Mouse (Mus musculus) heart, embryonic 11.5 days (tissue): ENCODE data around the gene Lbh. TPM values are rescaled to one million over a fixed set of nuclear protein-coding genes. Genes with fewer than 3 reads are reported as not detected.
A peak's percentile ranks its signal among the peaks of the same experiment; 100 is the strongest.

ENCODE experiments used
- ATAC-seq: fragments of 200-750 bp; cut with Nextera tagmentation; replicated peaks from 2 replicates; pipeline ENCODE4 v1.8.0; 2017; ENCODE audit warnings: moderate library complexity; ENCODE audit not compliant: insufficient number of reproducible peaks, low FRiP score, low TSS enrichment
- H3K27ac ChIP-seq: fragments of 300-500 bp; sonication (generic); 2 replicates; pipeline ENCODE4 v1.5.1; 2014; ENCODE audit warnings: mild to moderate bottlenecking, low read depth, low read length
- H3K27me3 ChIP-seq: fragments of 300-500 bp; sonication (generic); 2 replicates; pipeline ENCODE4 v1.6.1; 2014; ENCODE audit warnings: mild to moderate bottlenecking, low read length, mixed read lengths; ENCODE audit not compliant: control insufficient read depth, insufficient read depth
- H3K36me3 ChIP-seq: fragments of 300-500 bp; sonication (generic); 2 replicates; pipeline ENCODE4 v1.6.1; 2014; ENCODE audit warnings: mild to moderate bottlenecking, low read length, moderate library complexity, mixed read lengths; ENCODE audit not compliant: control insufficient read depth, insufficient read depth
- H3K4me1 ChIP-seq: fragments of 300-500 bp; sonication (generic); 2 replicates; pipeline ENCODE4 v1.6.1; 2014; ENCODE audit warnings: low read length; ENCODE audit not compliant: control insufficient read depth, insufficient read depth
- H3K4me2 ChIP-seq: fragments of 300-500 bp; sonication (generic); 2 replicates; pipeline ENCODE4 v1.6.1; 2014; ENCODE audit warnings: mild to moderate bottlenecking, moderate library complexity
- H3K4me3 ChIP-seq: fragments of 300-500 bp; sonication (generic); 2 replicates; pipeline ENCODE4 v1.5.1; 2014; ENCODE audit warnings: low read depth, low read length
- H3K9ac ChIP-seq: fragments of 300-500 bp; sonication (generic); 2 replicates; pipeline ENCODE4 v1.6.1; 2014; ENCODE audit warnings: mild to moderate bottlenecking, low read depth, low read length, moderate library complexity
- H3K9me3 ChIP-seq: fragments of 300-500 bp; sonication (generic); replicated peaks from 2 replicates; pipeline ENCODE4 v1.6.1; 2016; ENCODE audit warnings: low read length; ENCODE audit not compliant: control insufficient read depth
- WGBS: fragments of 180-500 bp; shearing (Covaris S2); extraction: QIAGEN DNeasy Blood & Tissue Kit; methylation state at CpG from one replicate; pipeline ENCODE4 v1.1.7; 2014; ENCODE audit not compliant: insufficient replicate concordance; 5-methylcytosine and 5-hydroxymethylcytosine counted together
- polyA plus RNA-seq: library from polyadenylated mRNA; unstranded; fragments of >200 nt; fragmentation: Nextera tagmentation; extraction: Ambion mirVana; gene quantifications from 2 replicates; pipeline ENCODE4 v1.2.1, GENCODE M21; 2014

Lbh gene
- polyA plus RNA-seq, 1 experiment from 2014 or later: 22.8 TPM

DNA sequence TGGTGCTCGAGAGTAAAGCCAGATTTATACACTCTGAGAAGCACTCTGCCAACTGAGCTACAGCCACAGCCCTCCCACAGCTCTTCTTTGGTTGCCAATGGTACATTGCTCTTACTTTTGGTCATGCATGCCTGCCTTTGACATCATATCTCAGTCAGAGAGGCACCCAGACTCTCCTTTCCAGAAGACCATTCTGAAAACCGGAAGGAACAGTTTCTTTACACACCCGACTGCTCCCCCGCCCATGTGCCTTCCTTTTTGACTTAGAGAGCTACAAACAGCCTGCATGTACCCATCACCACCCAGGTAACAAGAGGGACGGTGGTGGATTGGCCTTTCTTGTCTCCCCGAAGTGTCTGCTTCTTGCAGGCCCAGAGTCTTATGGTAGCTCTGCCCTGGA is 7.0 kb downstream of the Lbh start:
- no peaks in the 10 kb centered on the region for H3K27me3 ChIP-seq
- 78% methylated on average over 6 of the region's 6 CpGs for WGBS
- H3K36me3 ChIP-seq: peaks cover 34% of the 10 kb centered on the region
- H3K9ac ChIP-seq: 0 out of 2 replicates have a peak overlapping the region, but pooled peaks have one; percentile 5
- H3K9me3 ChIP-seq: no peaks in the 10 kb centered on the region
- ATAC-seq: no peak
- no peak overlapping the region for H3K27ac ChIP-seq
- H3K4me3 ChIP-seq: no peak overlapping the region
- H3K4me2 ChIP-seq: no peak overlapping the region
- peaks cover 59% of the 10 kb centered on the region for H3K4me1 ChIP-seq

DNA sequence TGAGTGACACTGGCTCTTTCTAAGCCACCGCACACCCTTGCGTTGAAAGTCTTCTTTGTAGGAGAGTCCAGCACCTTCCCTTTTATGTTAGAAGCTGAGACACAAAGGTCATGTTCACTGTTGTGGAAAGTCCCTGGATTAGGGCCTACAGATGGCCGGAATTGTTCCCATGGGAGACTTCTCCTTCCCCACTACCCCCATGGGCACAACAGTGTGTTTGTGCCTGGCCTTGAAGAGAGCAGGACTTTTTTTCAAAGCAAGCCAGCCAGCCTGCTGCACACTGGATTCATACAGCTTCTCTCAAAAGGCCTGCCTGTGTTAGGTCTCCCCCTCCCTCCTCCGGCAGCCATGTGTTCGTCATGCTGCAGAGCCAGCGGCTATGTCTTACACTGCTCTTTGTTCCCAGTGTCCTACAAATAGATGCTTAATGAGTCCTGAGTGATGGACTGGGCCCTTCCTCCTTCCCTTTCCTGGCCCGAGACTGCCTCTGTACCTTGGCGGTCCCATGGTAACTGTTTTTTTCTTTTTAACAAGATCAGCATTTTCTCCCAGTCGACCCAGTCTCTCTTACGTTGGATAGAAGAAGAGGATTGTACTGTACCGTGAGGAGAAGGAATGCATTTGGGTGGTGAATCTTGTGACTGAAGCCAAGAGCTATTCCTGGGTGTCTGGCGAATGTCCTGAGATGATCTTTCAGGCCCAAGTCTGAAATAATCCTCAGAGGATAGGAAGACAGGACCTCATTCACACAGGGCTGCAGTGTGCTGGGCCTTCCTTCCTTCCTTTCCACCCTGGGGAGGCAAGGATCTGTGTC is 7.9 kb downstream of the Lbh start:
- Histone ChIP-seq H3K9ac (peak overlapping the region; percentile 43; the same call in 1 of the 2 replicates), H3K27ac (peak overlapping the region; percentile 7; the same call in 1 of the 2 replicates), H3K4me1 (peaks cover 55% of the 10 kb centered on the region), H3K27me3 (no peaks in the 10 kb centered on the region), H3K36me3 (peaks cover 40% of the 10 kb centered on the region), H3K9me3 (no peaks in the 10 kb centered on the region), H3K4me2 (no peak overlapping the region), H3K4me3 (no peak overlapping the region)
- ATAC-seq: no peak
- 58% methylated on average over 12 of the region's 12 CpGs for WGBS

DNA sequence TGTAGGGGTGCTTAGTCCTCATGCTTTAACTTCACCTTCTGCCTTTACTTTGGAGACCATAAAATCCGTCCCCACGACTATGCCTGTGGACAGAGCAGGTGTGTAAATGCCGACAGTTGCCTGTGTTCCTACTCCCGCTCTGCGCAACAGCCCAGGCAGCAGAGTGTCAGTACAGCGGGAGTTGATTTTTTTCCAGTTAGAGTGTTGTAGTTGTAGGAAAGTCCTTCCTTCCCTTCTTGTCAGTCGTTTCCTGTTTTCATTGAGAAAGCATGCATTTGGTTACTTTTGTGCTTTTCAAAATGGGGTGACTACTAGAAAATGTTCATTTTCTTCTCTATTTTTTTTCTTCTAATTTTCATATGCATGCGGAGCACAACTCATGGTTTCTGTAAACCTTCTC is 8.9 kb downstream of the Lbh start:
- no peak for ATAC-seq
- Histone ChIP-seq H3K4me2 (no peak overlapping the region), H3K27ac (no peak overlapping the region), H3K4me1 (peaks cover 46% of the 10 kb centered on the region), H3K4me3 (no peak overlapping the region), H3K9me3 (no peaks in the 10 kb centered on the region), H3K9ac (no peak overlapping the region), H3K27me3 (no peaks in the 10 kb centered on the region), H3K36me3 (peaks cover 36% of the 10 kb centered on the region)
- 75% methylated on average over 8 of the region's 8 CpGs for WGBS

DNA sequence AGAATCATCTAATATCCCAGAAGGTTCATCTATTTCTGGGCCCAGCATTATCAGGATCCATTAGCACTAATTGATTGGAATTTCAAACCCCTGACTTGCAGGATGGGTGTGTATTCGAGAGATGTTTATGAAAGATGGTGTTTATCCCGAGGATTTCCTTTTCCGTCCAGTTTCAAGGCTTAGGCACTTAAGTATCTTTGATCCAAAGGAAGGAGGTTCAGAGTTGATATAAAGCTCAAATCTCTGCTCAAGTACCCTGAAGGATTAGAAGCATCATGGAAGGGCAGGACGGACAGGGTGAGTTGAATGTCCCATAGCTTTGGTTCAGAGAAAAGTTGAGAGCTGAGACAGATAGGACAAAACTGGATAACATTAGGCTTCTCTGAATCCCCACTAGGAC is 15.0 kb downstream of the Lbh start:
- Histone ChIP-seq H3K4me2 (no peak overlapping the region), H3K9me3 (no peaks in the 10 kb centered on the region), H3K36me3 (peaks cover 17% of the 10 kb centered on the region), H3K4me1 (peaks cover 48% of the 10 kb centered on the region), H3K4me3 (no peak overlapping the region), H3K27ac (no peak overlapping the region), H3K27me3 (no peaks in the 10 kb centered on the region), H3K9ac (no peak overlapping the region)
- WGBS: 58% methylated on average over 4 of the region's 4 CpGs
- ATAC-seq: no peak

DNA sequence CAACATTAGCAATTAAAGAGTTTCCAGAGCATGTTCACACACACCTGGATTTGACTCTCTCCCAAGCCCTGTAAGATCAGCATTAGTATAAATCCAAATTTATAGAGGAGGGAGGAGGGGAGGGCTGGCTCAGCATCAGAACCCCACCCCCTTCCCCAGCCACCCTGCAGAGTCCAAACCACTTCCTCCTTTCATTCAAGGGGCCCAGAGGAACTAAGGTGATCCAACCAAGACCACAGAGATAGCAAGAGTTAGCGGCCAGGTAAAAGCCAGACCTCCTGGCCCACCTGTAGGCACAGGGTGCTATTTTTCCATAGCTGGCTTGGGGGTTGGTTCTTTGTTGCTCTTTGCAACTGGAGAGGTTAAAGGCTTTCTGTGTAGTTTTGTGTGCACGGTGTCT is 16.0 kb downstream of the Lbh start:
- peaks cover 15% of the 10 kb centered on the region for H3K36me3 ChIP-seq
- peaks cover 52% of the 10 kb centered on the region for H3K4me1 ChIP-seq
- WGBS: 59% methylated on average over 2 of the region's 2 CpGs
- H3K4me3 ChIP-seq: no peak overlapping the region
- H3K9me3 ChIP-seq: no peaks in the 10 kb centered on the region
- H3K27me3 ChIP-seq: no peaks in the 10 kb centered on the region
- peak overlapping the region; percentile 41; the same call in 1 of the 2 replicates for H3K27ac ChIP-seq
- H3K4me2 ChIP-seq: peak overlapping the region; percentile 5; the same call in 1 of the 2 replicates
- H3K9ac ChIP-seq: peak overlapping the region; percentile 35; the same call in 1 of the 2 replicates
- no peak for ATAC-seq

DNA sequence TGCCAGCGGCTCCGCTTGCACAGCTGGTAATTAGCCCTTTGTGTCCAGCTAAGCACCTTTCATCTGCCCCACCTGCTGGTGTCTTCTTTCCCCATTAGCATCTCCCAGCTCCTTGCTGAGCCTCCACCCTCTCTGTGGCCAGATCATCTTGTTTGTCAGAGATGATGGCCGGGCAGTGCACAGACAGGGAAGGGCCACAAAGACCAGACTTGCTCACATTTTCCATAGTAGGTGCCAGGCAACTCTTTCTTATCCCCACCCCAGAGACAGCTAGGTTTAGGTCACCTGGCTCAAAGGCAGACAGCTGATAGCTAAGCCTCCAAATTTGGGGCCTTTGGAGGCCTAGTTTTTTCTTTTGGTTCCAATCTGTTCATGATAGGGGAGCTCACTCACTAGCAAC is 16.5 kb downstream of the Lbh start:
- Histone ChIP-seq H3K4me3 (no peak overlapping the region), H3K9ac (peak overlapping the region; percentile 35), H3K36me3 (peaks cover 20% of the 10 kb centered on the region), H3K27me3 (no peaks in the 10 kb centered on the region), H3K27ac (peak overlapping the region; percentile 41; the same call in 1 of the 2 replicates), H3K9me3 (no peaks in the 10 kb centered on the region), H3K4me1 (peaks cover 52% of the 10 kb centered on the region), H3K4me2 (peak overlapping the region; percentile 5; the same call in 1 of the 2 replicates)
- ATAC-seq: no peak
- WGBS: 37% methylated on average over 3 of the region's 3 CpGs

DNA sequence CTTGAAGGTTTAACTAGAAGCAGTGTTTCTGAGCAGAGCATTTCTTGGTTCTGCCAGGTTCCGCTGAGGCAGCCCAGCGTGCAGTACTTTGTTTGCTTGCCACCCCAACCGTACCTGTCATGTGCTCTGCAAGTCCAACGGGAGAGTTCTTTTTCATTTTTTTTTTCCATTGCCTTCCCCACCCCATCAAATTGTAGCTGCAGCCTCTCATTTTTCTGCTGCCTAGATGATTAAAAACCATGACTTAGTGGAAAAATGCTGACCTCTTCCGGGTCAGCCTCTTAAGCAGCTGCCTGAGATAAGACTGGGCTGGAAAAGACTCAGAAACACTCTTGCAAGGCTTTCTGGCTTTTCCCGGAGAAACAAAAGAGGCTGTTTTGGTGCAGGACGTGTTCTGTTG is 17.8 kb downstream of the Lbh start:
- Histone ChIP-seq H3K9me3 (no peaks in the 10 kb centered on the region), H3K36me3 (peaks cover 26% of the 10 kb centered on the region), H3K4me2 (peak overlapping the region; percentile 6; the same call in 1 of the 2 replicates), H3K9ac (0 out of 2 replicates have a peak overlapping the region, but pooled peaks have one; percentile 34), H3K4me1 (peaks cover 61% of the 10 kb centered on the region), H3K27ac (peak overlapping the region; percentile 65), H3K4me3 (no peak overlapping the region), H3K27me3 (no peaks in the 10 kb centered on the region)
- no peak for ATAC-seq
- WGBS: 38% methylated on average over 7 of the region's 7 CpGs

DNA sequence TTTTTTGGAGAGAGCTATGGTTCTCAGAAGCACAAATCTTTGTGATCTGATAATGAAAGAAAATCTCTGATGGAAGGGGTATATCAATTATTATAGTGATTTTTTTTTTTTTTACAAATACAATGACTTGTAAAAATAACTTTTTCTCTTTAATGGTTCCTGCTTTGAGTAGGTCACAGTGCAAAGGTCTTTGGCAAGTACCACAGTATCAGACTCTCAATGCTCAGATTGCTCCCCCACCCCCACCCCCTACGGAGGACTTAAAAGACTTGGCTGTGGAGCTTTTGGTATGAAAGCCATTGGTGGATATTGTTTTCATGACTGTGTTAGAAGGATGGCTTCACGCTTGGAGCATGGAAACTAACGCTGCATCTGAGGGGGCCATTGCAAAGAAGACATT is 18.2 kb downstream of the Lbh start:
- Histone ChIP-seq H3K4me3 (no peak overlapping the region), H3K4me1 (peaks cover 63% of the 10 kb centered on the region), H3K36me3 (peaks cover 30% of the 10 kb centered on the region), H3K27me3 (no peaks in the 10 kb centered on the region), H3K4me2 (no peak overlapping the region), H3K9me3 (no peaks in the 10 kb centered on the region), H3K27ac (peak overlapping the region; percentile 65), H3K9ac (no peak overlapping the region)
- no peak for ATAC-seq
- 77% methylated on average over 3 of the region's 3 CpGs for WGBS
